Mouse (Mus musculus) heart, adult 2 months (tissue): ENCODE results near the gene Acd.

Experiments used
- CTCF ChIP-seq: fragments of 200-600 bp; IDR thresholded peaks from 2 replicates; pipeline ENCODE4 v1.8.1; 2022; ENCODE audit warnings: antibody characterized with exemption, mild to moderate bottlenecking, moderate library complexity
- POLR2A ChIP-seq: fragments of 200-500 bp; IDR thresholded peaks from 2 replicates; pipeline ENCODE4 v1.6.1; 2011; ENCODE audit warnings: mild to moderate bottlenecking, low read depth, low read length, control low read depth; ENCODE audit not compliant: insufficient read depth

DNA sequence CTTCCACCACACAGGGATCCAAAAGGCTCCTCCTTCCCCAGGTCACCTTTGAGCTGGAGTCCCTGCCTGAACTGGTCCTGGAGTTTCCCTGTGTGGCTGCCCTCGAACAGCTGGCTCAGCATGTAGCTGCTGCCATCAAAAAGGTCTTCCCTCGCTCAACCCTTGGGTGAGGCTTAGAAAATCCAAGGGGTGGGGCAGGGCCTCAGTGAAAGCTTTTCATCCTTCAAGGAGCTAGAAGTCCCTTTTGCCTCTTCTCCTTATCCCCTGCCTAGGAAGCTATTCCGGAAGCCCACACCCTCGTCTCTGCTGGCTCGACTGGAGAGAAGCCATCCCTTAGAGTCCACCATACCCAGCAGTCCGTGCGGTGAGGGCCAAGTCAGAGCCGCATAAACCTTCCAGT lies 13.4 kb downstream of the Acd start:
- TF ChIP-seq CTCF (no peak), POLR2A (no peak)
